Mouse (Mus musculus) neural tube, embryonic 13.5 days (tissue): Measurements from ENCODE around the gene Ppp4c. TPM values are rescaled to one million over a fixed set of nuclear protein-coding genes. Genes with fewer than 3 reads are reported as not detected.
A peak's percentile ranks its signal among the peaks of the same experiment; 100 is the strongest.
"Not testable (repeated sequence)": the region's sequence is repeated elsewhere in the genome, so short reads cannot be mapped to it uniquely, and the experiment has no call there.

Experiments
- ATAC-seq: fragments of 200-750 bp; cut with Nextera tagmentation; 2 replicates; pipeline ENCODE4 v1.8.0; 2017; ENCODE audit warnings: low read depth, mild to moderate bottlenecking, moderate TSS enrichment, moderate library complexity
- H3K27ac ChIP-seq: fragments of 300-500 bp; sonication (generic); replicated peaks from 2 replicates; pipeline ENCODE4 v1.5.1; 2015; ENCODE audit warnings: moderate library complexity, mild to moderate bottlenecking, inconsistent platforms
- H3K27me3 ChIP-seq: fragments of 300-500 bp; sonication (generic); 2 replicates; pipeline ENCODE4 v1.6.1; 2015; ENCODE audit warnings: mild to moderate bottlenecking, inconsistent platforms
- H3K36me3 ChIP-seq: fragments of 300-500 bp; sonication (generic); 2 replicates; pipeline ENCODE4 v1.6.1; 2015; ENCODE audit warnings: mild to moderate bottlenecking, inconsistent platforms
- H3K4me1 ChIP-seq: fragments of 300-500 bp; sonication (generic); replicated peaks from 2 replicates; pipeline ENCODE4 v1.6.1; 2015; ENCODE audit warnings: inconsistent platforms
- H3K4me2 ChIP-seq: fragments of 300-500 bp; sonication (generic); 2 replicates; pipeline ENCODE4 v1.6.1; 2015; ENCODE audit warnings: inconsistent platforms, mild to moderate bottlenecking, moderate library complexity
- H3K4me3 ChIP-seq: fragments of 300-500 bp; sonication (generic); 2 replicates; pipeline ENCODE4 v1.5.1; 2015; ENCODE audit warnings: mild to moderate bottlenecking, inconsistent platforms
- H3K9ac ChIP-seq: fragments of 300-500 bp; sonication (generic); 2 replicates; pipeline ENCODE4 v1.6.1; 2015; ENCODE audit warnings: moderate library complexity, mild to moderate bottlenecking, inconsistent platforms
- H3K9me3 ChIP-seq: fragments of 300-500 bp; sonication (generic); 2 replicates; pipeline ENCODE4 v1.6.1; 2016; ENCODE audit warnings: inconsistent platforms
- WGBS: fragments of 180-500 bp; shearing (Covaris S2); methylation state at CpG from one replicate; pipeline ENCODE4 v1.1.7; 2015; 5-methylcytosine and 5-hydroxymethylcytosine counted together
- polyA plus RNA-seq: library from polyadenylated mRNA; unstranded; fragments of >200 nt; fragmentation: Nextera tagmentation; extraction: Ambion mirVana; gene quantifications from 2 replicates; pipeline ENCODE4 v1.2.1, GENCODE M21; 2015

Ppp4c gene
- polyA plus RNA-seq, 1 experiment from 2014 or later: 216 TPM

DNA sequence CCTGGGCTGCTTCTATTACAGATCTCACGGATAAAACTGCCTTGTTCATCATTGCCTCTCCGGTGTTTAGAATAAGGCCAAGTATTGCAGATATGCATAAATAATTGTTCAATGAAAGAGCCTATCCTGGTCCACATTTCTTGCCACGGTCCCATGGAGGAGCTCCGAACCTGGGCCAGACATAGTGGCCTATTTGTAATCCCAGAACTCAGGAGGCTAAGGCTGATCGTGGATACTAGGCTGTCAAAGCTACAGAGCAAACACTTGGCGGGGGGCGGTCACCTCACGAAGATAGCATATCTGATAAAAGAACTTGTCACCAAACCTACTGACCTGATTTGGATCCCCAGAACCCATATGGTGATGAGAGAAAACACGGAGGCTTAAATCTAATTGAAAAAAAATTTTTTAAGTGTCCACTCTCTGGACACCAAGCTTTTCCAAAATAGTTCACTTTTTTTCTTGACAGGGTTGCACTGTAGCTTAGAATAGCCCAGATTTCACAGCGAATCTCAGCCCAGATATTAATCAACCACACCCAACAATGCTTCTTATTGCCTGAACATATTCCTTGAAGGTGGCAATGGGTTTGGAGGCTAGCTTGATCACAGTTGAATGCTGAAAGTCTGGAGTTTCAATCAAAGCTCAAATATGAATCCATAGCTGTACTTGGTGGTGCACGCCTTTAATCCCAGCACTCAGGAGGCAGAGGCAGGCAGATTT is 586 bp upstream of the Ppp4c start:
- H3K27ac ChIP-seq: peak overlapping the region; percentile 94
- no peaks in the 10 kb centered on the region for H3K9me3 ChIP-seq
- peak overlapping the region; percentile 87 for H3K4me3 ChIP-seq
- H3K4me1 ChIP-seq: peaks cover 53% of the 10 kb centered on the region
- peak overlapping the region; percentile 83 for H3K4me2 ChIP-seq
- ATAC-seq: peak; percentile 10; the same call in 1 of the 2 replicates
- 30% methylated on average over 11 of the region's 11 CpGs for WGBS
- H3K36me3 ChIP-seq: peaks cover 56% of the 10 kb centered on the region
- peak overlapping the region; percentile 91 for H3K9ac ChIP-seq
- H3K27me3 ChIP-seq: no peaks in the 10 kb centered on the region

DNA sequence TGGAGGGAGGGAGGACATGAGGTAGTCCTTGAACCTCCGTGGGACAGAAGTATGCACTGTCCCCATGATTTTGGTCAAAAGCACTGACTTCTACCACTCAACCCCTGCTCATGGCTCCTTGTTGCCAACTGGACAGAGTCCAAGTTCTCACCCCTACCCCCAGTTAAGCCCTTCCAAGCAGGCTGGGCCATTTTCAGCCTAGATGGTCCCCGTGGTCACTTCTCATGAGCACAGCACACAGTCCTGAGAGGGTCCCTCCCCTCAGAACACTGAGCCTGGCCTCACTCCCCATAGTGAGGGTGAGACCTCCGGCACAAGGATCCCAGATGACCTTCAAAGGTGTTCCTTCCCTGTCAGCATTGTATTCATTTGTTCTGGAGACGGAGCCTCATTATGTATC is 3.2 kb downstream of the Ppp4c start:
- 90% methylated on average over 4 of the region's 4 CpGs for WGBS
- no peak overlapping the region for H3K4me2 ChIP-seq
- ATAC-seq: no peak
- no peak overlapping the region for H3K9ac ChIP-seq
- peaks cover 61% of the 10 kb centered on the region for H3K36me3 ChIP-seq
- peaks cover 28% of the 10 kb centered on the region for H3K4me1 ChIP-seq
- H3K27ac ChIP-seq: no peak overlapping the region
- H3K27me3 ChIP-seq: no peaks in the 10 kb centered on the region
- H3K9me3 ChIP-seq: no peaks in the 10 kb centered on the region
- H3K4me3 ChIP-seq: no peak overlapping the region

DNA sequence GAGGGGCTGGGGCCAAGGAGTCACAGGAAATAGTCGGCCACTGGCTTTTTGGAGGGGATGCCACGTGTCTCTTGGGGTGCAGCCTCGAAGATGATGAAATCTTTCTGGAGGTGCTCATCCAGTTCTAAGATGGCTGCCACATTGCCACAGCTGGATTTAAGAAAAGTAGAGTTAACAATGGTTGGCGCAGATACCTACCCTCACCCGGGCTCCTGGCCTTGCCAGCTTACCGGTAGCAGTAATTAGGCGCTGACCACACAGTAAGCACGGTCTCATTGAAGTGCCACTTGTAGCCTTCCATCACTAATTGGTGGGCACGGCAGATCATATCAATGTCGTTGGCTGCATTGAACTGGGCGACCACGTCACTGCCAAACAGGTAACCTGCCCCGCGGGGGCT is 6.2 kb downstream of the Ppp4c start:
- H3K4me2 ChIP-seq: no peak overlapping the region
- peaks cover 65% of the 10 kb centered on the region for H3K36me3 ChIP-seq
- no peaks in the 10 kb centered on the region for H3K27me3 ChIP-seq
- H3K4me3 ChIP-seq: no peak overlapping the region
- no peaks in the 10 kb centered on the region for H3K9me3 ChIP-seq
- H3K4me1 ChIP-seq: peaks cover 27% of the 10 kb centered on the region
- 92% methylated on average over 14 of the region's 14 CpGs for WGBS
- ATAC-seq: no peak
- H3K9ac ChIP-seq: no peak overlapping the region
- H3K27ac ChIP-seq: no peak overlapping the region

DNA sequence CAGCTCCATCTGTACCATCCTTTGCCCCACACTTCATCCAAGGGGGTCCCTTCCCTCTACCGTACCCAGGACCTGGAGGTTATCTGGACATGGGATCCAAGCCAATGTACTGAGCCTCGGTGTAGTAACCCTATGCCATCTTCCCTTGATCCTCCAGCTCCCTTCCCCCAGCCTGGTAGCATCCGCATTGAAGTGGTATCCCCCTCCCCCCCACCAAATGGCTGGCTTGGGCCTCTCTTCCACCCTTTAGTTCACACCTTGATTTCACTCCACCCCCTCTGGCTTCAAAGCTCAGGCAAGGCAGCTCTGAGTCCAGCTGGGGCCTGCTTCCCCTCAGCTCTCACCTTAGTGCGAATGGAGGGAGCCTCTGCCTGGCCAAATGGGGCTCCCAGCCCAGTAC is 7.2 kb downstream of the Ppp4c start:
- Histone ChIP-seq H3K36me3 (peaks cover 62% of the 10 kb centered on the region), H3K9ac (no peak overlapping the region), H3K4me1 (peaks cover 25% of the 10 kb centered on the region), H3K4me3 (no peak overlapping the region), H3K27ac (no peak overlapping the region), H3K27me3 (no peaks in the 10 kb centered on the region), H3K4me2 (no peak overlapping the region), H3K9me3 (no peaks in the 10 kb centered on the region)
- WGBS: 83% methylated on average over 4 of the region's 4 CpGs
- ATAC-seq: no peak

DNA sequence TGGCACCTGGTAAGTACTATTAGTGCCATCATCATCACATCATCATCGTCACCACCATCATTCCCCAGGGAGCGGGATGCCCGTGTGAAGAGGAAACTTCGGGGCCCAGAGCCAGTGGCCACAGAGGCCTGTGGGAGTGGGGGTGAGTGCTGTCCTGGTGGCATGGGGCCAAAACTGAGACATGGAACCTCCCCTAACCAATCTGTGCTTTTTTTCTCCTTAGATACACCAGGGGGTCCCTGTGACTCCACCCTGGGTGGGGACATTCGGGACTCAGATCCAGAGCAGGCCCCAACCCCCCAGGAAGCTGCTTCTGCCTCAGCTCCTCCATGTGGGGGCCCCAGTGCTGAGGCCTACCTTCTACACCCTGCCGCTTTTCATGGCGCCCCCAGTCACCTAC is 7.8 kb downstream of the Ppp4c start:
- 81% methylated on average over 7 of the region's 7 CpGs for WGBS
- ATAC-seq: no peak
- peaks cover 56% of the 10 kb centered on the region for H3K36me3 ChIP-seq

DNA sequence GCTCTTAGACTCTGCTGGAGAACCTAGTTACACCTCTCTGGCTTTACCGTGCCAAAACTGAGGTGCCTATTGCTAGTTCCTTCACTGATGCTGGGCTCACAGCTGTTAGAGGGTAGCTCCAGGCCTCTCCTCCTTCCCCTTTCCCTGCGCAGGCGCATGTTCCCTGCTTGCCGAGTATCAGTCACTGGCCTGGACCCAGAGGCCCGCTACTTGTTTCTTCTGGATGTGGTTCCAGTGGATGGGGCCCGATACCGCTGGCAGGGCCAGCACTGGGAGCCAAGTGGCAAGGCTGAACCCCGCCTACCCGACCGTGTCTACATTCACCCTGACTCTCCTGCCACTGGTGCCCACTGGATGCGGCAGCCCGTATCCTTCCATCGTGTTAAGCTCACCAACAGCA is 9.6 kb downstream of the Ppp4c start:
- Histone ChIP-seq H3K9ac (0 out of 2 replicates have a peak overlapping the region, but pooled peaks have one; percentile 5), H3K9me3 (no peaks in the 10 kb centered on the region), H3K27ac (no peak overlapping the region), H3K4me3 (no peak overlapping the region), H3K4me2 (no peak overlapping the region), H3K27me3 (no peaks in the 10 kb centered on the region), H3K36me3 (peaks cover 50% of the 10 kb centered on the region), H3K4me1 (peaks cover 44% of the 10 kb centered on the region)
- 81% methylated on average over 13 of the region's 13 CpGs for WGBS
- ATAC-seq: no peak

More for the DNA sequence above, 7.8 kb downstream of the Ppp4c start:
- H3K4me3 ChIP-seq: no peak overlapping the region
- H3K9ac ChIP-seq: no peak overlapping the region
- H3K9me3 ChIP-seq: no peaks in the 10 kb centered on the region
- H3K4me1 ChIP-seq: peaks cover 27% of the 10 kb centered on the region
- no peaks in the 10 kb centered on the region for H3K27me3 ChIP-seq
- H3K4me2 ChIP-seq: no peak overlapping the region
- H3K27ac ChIP-seq: no peak overlapping the region

DNA sequence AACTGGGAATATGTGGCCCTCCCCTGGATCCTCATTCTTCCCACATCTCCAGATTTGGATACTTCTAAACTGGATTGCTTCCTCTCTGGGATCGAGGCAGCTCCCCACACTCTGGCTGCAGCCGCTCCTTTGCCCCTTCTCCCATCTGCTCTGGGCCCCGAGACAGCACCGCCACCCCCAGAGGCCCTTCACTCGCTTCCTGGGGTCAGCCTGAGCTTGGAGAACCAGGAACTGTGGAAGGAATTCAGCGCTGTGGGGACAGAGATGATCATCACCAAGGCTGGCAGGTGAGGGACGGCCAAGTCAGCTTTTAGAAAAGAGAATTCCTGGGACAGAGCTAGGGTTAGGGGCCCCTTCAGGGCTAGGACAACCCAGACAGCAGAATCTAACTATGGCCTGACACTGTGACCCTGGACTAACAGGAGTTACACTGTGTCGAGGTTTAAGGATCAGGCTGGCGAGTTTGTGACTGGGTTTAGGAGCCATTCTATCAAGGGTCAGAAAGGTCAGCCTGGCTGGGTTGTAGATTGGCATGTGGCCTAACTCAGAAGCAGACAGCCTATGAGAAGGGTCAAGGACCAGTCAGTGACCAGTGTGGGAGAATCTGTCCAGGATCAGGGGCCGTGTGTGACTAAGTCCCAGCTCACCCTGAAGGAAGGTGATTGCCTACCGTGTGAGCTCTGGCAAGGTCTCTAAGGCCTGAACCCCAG is 10.5 kb downstream of the Ppp4c start:
- Histone ChIP-seq H3K27me3 (no peaks in the 10 kb centered on the region), H3K9me3 (no peaks in the 10 kb centered on the region), H3K27ac (peak overlapping the region; percentile 82; the same call in 1 of the 2 replicates), H3K4me2 (peak overlapping the region; percentile 93), H3K36me3 (peaks cover 41% of the 10 kb centered on the region), H3K9ac (peak overlapping the region; percentile 73), H3K4me3 (peak overlapping the region; percentile 41), H3K4me1 (peaks cover 50% of the 10 kb centered on the region)
- ATAC-seq: no peak
- WGBS: 34% methylated on average over 11 of the region's 11 CpGs

DNA sequence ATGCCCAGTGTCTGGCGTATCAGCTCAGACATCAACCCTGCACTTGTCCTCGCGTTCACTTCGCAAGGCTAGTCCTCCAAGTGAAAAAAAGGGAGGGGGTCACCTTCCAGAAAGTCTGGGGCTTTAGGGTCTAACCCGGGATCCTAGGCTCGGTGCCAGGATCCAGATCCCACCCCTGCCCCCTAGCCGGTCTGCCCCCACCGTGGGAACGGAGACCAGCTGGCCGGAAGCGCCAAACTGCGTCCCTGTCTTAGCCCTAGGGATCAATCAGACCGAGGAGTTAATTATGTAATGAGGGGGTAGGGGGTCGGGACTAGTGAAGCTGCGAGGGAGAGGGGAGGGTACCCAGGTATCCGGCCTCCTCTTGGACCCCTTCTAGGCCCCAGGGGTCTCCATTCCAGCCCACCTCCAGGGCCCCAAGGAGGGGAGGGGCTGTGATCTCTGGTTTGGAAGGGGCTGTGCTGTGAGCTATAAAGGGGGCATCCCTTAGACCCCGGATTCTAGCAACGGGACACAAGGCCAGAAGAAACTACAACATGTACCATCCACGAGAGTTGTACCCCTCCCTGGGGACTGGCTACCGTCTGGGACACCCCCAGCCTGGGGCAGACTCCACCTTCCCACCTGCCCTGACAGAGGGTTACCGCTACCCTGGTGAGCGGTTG is 11.2 kb downstream of the Ppp4c start, which contains the start of gene Tbx6:
Tbx6 (plus strand) TSS at position 513 of the 665 bp plus-strand sequence.
- 3% methylated on average over 22 of the region's 22 CpGs for WGBS
- Histone ChIP-seq H3K27ac (peak within 1 kb of the TSS; percentile 82), H3K9ac (peak within 1 kb of the TSS; percentile 73), H3K4me1 (peaks cover 55% of the 10 kb centered on the region), H3K9me3 (no peaks in the 10 kb centered on the region), H3K4me2 (peak within 1 kb of the TSS; percentile 93), H3K36me3 (peaks cover 34% of the 10 kb centered on the region), H3K4me3 (peak within 1 kb of the TSS; percentile 41), H3K27me3 (no peaks in the 10 kb centered on the region)
- ATAC-seq: peak; percentile 2; the same call in 1 of the 2 replicates

DNA sequence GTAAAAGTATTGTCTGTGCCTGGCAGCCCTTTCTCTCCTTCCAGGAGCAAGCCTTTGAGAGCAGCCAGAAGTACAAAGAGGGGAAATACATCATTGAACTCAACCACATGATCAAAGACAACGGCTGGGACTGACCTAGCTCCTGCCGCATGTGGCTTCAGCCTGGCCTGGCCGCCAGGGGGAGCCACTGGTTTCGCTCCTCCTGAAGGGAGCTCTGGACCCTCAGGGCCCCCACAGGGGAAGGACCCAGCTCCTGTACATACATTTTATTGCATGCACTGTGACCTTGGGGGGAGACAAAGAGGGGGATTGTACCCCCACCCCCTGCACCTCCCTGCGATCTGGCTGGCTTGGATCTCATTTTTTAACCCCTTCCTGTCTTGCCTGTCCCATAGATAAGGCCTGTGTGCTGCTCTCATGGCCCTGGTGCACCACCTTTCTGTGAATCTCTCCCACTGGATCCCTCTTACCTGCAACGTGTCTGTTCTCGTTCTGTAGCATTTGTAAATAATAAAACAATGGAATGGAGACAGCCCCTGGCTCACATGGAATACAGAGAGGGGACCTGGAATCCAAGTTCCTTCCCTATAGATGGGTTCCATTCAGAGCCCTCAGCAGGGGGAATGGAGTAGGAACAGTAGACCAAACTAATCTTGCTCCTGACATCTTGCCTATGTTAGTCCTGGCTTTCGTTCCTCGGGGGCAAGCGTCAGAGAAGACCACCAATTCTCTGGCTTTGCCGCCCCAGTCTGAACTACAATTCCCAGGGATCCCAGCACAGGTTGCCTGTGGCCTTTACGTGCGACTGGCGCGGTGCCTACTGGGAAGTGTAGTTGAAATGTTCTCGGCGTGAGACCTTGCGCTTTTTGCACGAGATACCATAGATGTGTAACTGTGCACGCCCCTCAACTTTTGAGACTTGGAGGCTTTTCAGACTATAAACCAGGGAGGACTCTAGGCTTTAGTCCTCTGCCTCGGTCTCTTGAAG is 12.0 kb downstream of the Ppp4c start:
- Histone ChIP-seq H3K4me3 (peak overlapping the region; percentile 41), H3K27ac (peak overlapping the region; percentile 82), H3K9me3 (no peaks in the 10 kb centered on the region), H3K4me2 (peak overlapping the region; percentile 93), H3K4me1 (peaks cover 63% of the 10 kb centered on the region), H3K9ac (peak overlapping the region; percentile 73), H3K36me3 (peaks cover 27% of the 10 kb centered on the region), H3K27me3 (no peaks in the 10 kb centered on the region)
- under 1% methylated on average over 21 of the region's 21 CpGs for WGBS
- ATAC-seq: peak; percentile 80

DNA sequence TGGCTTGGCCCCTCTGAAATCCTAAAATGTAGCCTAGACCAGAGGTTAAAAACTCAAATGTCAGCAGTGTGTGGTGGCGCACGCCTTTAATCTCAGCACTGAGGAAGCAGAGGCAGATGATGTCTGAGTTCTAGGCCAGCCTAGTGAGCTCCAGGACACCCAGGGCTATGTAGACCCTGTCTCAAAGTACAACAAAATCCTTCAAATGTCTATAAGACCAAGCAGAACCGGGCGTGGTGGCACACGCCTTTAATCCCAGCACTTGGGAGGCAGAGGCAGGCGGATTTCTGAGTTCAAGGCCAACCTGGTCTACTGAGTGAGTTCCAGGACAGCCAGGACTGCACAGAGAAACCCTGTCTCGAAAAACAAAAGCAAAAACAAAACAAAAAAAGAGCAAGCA is 13.2 kb downstream of the Ppp4c start:
- H3K4me2 ChIP-seq: peak overlapping the region; percentile 93; the same call in 1 of the 2 replicates
- 0 out of 2 replicates have a peak overlapping the region, but pooled peaks have one; percentile 17 for H3K9ac ChIP-seq
- H3K27ac ChIP-seq: peak overlapping the region; percentile 82
- not testable (repeated sequence) for H3K4me3 ChIP-seq, ATAC-seq, H3K27me3 ChIP-seq, H3K9me3 ChIP-seq
- peaks cover 15% of the 10 kb centered on the region for H3K36me3 ChIP-seq
- 90% methylated on average over 7 of the region's 7 CpGs for WGBS
- H3K4me1 ChIP-seq: peaks cover 64% of the 10 kb centered on the region

DNA sequence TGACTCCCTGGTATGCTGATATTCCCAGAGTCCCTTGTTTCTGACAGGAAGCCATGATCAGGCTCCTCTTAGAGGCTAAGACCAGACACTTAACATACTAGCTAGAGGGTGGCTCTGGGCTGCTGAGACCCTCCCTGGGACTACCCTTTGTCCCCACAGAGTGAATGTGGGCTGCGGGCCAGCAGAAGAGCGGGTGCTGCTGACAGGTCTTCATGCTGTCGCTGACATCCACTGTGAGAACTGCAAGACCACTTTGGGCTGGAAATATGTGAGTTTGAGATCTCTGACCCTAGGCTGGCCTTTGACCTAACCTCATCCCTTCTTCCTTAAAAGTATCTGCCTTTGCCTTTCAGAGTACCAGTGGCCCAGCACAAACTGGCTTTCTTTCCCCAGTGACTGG is 14.1 kb downstream of the Ppp4c start:
- Histone ChIP-seq H3K4me3 (peak overlapping the region; percentile 80), H3K27me3 (no peaks in the 10 kb centered on the region), H3K27ac (0 out of 2 replicates have a peak overlapping the region, but pooled peaks have one; percentile 38), H3K9me3 (no peaks in the 10 kb centered on the region), H3K4me1 (peaks cover 64% of the 10 kb centered on the region), H3K36me3 (peaks cover 16% of the 10 kb centered on the region), H3K9ac (peak overlapping the region; percentile 99), H3K4me2 (peak overlapping the region; percentile 97)
- WGBS: 84% methylated on average over 3 of the region's 3 CpGs
- ATAC-seq: no peak
